Mouse (Mus musculus) MEL (cell line): ENCODE measurements around the gene Tmem30c.

Experiments used
- E2F4 ChIP-seq: IDR thresholded peaks from 2 replicates; pipeline ENCODE4 v1.6.1; 2011; ENCODE audit warnings: low read depth, low read length, improper control_type of control experiment, borderline replicate concordance
- HCFC1 ChIP-seq: IDR thresholded peaks from 2 replicates; pipeline ENCODE4 v1.6.1; 2012; ENCODE audit warnings: low read depth, mild to moderate bottlenecking, inconsistent platforms, low read length, improper control_type of control experiment, moderate library complexity
- NRF1 ChIP-seq: IDR thresholded peaks from 2 replicates; pipeline ENCODE4 v1.6.1; 2014; ENCODE audit warnings: low read depth, mild to moderate bottlenecking, inconsistent platforms, low read length, improper control_type of control experiment, moderate library complexity; ENCODE audit not compliant: poor library complexity, insufficient read depth, severe bottlenecking
- POLR2A ChIP-seq, 2 experiments: IDR thresholded peaks; 2 replicates each; pipeline ENCODE4 v1.6.1; 2011 to 2012; ENCODE audit warnings: low read length in 2 of 2, mild to moderate bottlenecking in 2 of 2, control low read depth in 1 of 2, improper control_type of control experiment in 1 of 2, low read depth in 1 of 2, moderate library complexity in 1 of 2; ENCODE audit not compliant: control insufficient read depth in 1 of 2, insufficient read depth in 1 of 2, poor library complexity in 1 of 2
- RCOR1 ChIP-seq: IDR thresholded peaks from 2 replicates; pipeline ENCODE4 v1.6.1; 2012; ENCODE audit warnings: low read depth, mild to moderate bottlenecking, inconsistent platforms, low read length, improper control_type of control experiment
- SMC3 ChIP-seq: IDR thresholded peaks from 2 replicates; pipeline ENCODE4 v1.6.1; 2011; ENCODE audit warnings: low read depth, low read length, improper control_type of control experiment
- TCF12 ChIP-seq: IDR thresholded peaks from 2 replicates; pipeline ENCODE4 v1.6.1; 2014; ENCODE audit warnings: low read depth, mild to moderate bottlenecking, inconsistent platforms, low read length, improper control_type of control experiment, moderate library complexity
- UBTF ChIP-seq: IDR thresholded peaks from 2 replicates; pipeline ENCODE4 v1.6.1; 2012; ENCODE audit warnings: low read depth, mild to moderate bottlenecking, inconsistent platforms, low read length, improper control_type of control experiment, moderate library complexity, borderline replicate concordance; ENCODE audit not compliant: insufficient read depth
- USF1 ChIP-seq: IDR thresholded peaks from 2 replicates; pipeline ENCODE4 v1.6.1; 2014; ENCODE audit warnings: low read depth, mild to moderate bottlenecking, inconsistent platforms, low read length, improper control_type of control experiment, moderate library complexity

DNA sequence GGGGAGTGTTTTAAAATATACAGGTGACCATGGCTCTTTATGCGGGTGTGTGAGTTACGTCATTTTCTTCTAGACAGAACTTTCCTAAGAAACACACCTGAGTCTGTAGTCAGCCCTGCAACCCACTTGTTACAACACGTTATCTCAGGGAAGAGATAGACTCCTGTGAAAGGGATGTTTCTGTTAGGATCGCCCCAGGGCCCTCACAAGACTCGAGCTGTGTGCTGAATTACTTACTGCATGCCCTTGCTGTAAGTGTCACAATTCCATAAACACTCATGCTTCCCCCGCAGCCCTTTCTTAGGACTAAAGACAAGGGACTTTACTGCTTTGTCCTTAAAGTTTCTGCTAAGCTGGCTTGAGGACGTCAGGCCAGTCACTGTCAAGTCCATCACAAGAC, 39.6 kb upstream of the Tmem30c start:
- TF ChIP-seq POLR2A (IDR thresholded peaks at IDR 0.05; ENCODE audit: control insufficient read depth in 1 of 2, insufficient read depth in 1 of 2, low read depth in 1 of 2, low read length in 2 of 2, poor library complexity in 1 of 2) (no peak), E2F4 (no peak), SMC3 (no peak), UBTF (no peak), NRF1 (no peak), RCOR1 (no peak), HCFC1 (no peak), USF1 (no peak), TCF12 (no peak)
